9 mouse cellular contexts compared by ENCODE assay signal in the genomic region with DNA sequence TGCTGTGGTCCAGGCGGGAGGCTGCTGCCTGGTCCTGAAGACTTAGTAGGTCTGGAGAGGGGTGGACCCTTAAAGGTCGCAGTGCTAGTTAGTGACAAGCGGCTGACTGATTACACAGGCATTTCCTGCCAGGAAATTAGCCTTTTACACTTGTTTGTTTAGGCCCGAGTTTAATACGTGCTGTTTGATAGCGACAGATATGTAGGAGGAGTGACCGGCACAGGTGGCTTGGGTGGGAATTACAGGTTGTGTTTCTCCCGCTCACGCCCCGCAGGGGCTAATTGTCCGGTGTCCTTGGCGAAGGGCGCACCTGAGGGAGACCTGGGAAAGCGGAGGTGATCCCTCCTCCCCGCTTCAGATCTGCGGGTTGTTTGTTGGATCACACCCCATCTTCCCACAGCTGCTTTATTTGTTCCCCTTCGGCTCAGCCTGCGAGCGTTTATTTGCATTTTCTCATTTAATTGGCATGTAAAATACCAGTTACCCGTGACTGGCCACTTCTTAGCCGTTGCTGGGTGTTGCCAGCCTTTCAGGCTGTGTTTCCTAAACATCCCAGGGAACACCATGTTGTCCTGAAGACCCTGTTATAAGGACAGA. TPM values are rescaled to one million over a fixed set of nuclear protein-coding genes. Genes with fewer than 3 reads are reported as not detected.
DNase-seq lines count a peak whose midpoint lies in the region; ATAC-seq lines count a peak whose summit lies in the region.
"Had no signal": no experiment of that assay in that cellular context is flagged by ENCODE, and none has a peak within 500 bp of the region (broad histone marks: within the 10 kb centered on the region; RNA-seq: fewer than 3 reads in every experiment).

No protein-coding gene starts in this region.

- H3K27me3 ChIP-seq in lung, embryonic 15.5 days = peaks cover 14% of the 10 kb centered on the region
- no peaks in the 10 kb centered on the region for H3K27me3 ChIP-seq in forebrain, embryonic 16.5 days (replicated peaks; ENCODE audit: control insufficient read depth, insufficient read depth, low read length)
- no peaks in the 10 kb centered on the region for H3K27me3 ChIP-seq in stomach, embryonic 14.5 days (ENCODE audit: control insufficient read depth, insufficient read depth, low read length)

- peaks cover 9% of the 10 kb centered on the region for H3K4me1 ChIP-seq in lung, embryonic 15.5 days
- peaks cover 7% of the 10 kb centered on the region for H3K4me1 ChIP-seq in forebrain, embryonic 16.5 days (replicated peaks; ENCODE audit: control insufficient read depth, insufficient read depth, low read length)
- H3K4me1 ChIP-seq in stomach, embryonic 14.5 days (ENCODE audit: control insufficient read depth, insufficient read depth, low read length) = no peaks in the 10 kb centered on the region

- H3K36me3 ChIP-seq in lung, embryonic 15.5 days = no peaks in the 10 kb centered on the region
- H3K36me3 ChIP-seq in forebrain, embryonic 16.5 days (ENCODE audit: control insufficient read depth, insufficient read depth) = no peaks in the 10 kb centered on the region
- no peaks in the 10 kb centered on the region for H3K36me3 ChIP-seq in stomach, embryonic 14.5 days (ENCODE audit: control insufficient read depth, insufficient read depth, low read length)

- H3K9ac ChIP-seq in lung, embryonic 15.5 days = no peak overlapping the region
- peak overlapping the region; percentile 31; the same call in 1 of the 2 replicates for H3K9ac ChIP-seq in forebrain, embryonic 16.5 days (replicated peaks; ENCODE audit: low read depth, low read length)
- H3K9ac ChIP-seq in stomach, embryonic 14.5 days (replicated peaks; ENCODE audit: low read depth, low read length) = no peak overlapping the region
- H3K9ac ChIP-seq: liver, embryonic 14.5 days had no signal

- no peak for DNase-seq in lung, postnatal 4 days
- DNase-seq in kidney, postnatal 25 days = peak; percentile 6 to 50
- no peak for DNase-seq in thymus, postnatal 10 days (ENCODE audit: low spot score in 2 of 2)
- no peak for DNase-seq in left cerebral cortex, postnatal 10 days (ENCODE audit: extremely low spot score in 1 of 2, low spot score in 2 of 2)
- DNase-seq in spleen, postnatal 36 days (ENCODE audit: low spot score in 2 of 2) = no peak

- H3K9me3 ChIP-seq in lung, embryonic 15.5 days = no peaks in the 10 kb centered on the region
- 0 out of 2 replicates have a peak, but pooled peaks cover 2% of the 10 kb centered on the region for H3K9me3 ChIP-seq in forebrain, embryonic 16.5 days (ENCODE audit: control insufficient read depth, low read length)
- no peaks in the 10 kb centered on the region; the same call in 1 of the 2 replicates for H3K9me3 ChIP-seq in stomach, embryonic 14.5 days (ENCODE audit: control insufficient read depth, low read depth, low read length)

- intact Hi-C loops in left cerebral cortex, postnatal 10 days (cut with DNase I) = no loop called here

- WGBS in lung, embryonic 15.5 days = 5% methylated on average over 21 of the region's 21 CpGs
- WGBS in forebrain, embryonic 16.5 days = 7% methylated on average over 21 of the region's 21 CpGs
- 1% methylated on average over 21 of the region's 21 CpGs for WGBS in stomach, embryonic 14.5 days

- peak overlapping the region; percentile 51 for H3K4me2 ChIP-seq in lung, embryonic 15.5 days
- H3K4me2 ChIP-seq in forebrain, embryonic 16.5 days (ENCODE audit: low read length) = peak overlapping the region; percentile 56
- peak overlapping the region; percentile 24; the same call in 1 of the 2 replicates for H3K4me2 ChIP-seq in stomach, embryonic 14.5 days (replicated peaks; ENCODE audit: low read depth, low read length)

- peak overlapping the region; percentile 15 for H3K4me3 ChIP-seq in lung, embryonic 15.5 days
- peak overlapping the region; percentile 26 for H3K4me3 ChIP-seq in forebrain, embryonic 16.5 days (replicated peaks; ENCODE audit: low read length)
- H3K4me3 ChIP-seq in stomach, embryonic 14.5 days (ENCODE audit: low read depth, low read length) = 0 out of 2 replicates have a peak overlapping the region, but pooled peaks have one; percentile 7

- ATAC-seq in lung, embryonic 15.5 days (ENCODE audit: borderline replicate concordance, extremely low read depth, low FRiP score, low TSS enrichment) = no peak
- peak; percentile 36; the same call in 1 of the 2 replicates for ATAC-seq in forebrain, embryonic 16.5 days
- ATAC-seq in stomach, embryonic 14.5 days (ENCODE audit: insufficient number of reproducible peaks, insufficient read depth, low FRiP score, low read depth) = peak; percentile 79

- no peak overlapping the region for H3K27ac ChIP-seq in lung, embryonic 15.5 days
- no peak overlapping the region for H3K27ac ChIP-seq in forebrain, embryonic 16.5 days (ENCODE audit: low read length)
- H3K27ac ChIP-seq in stomach, embryonic 14.5 days (ENCODE audit: low read length) = peak overlapping the region; percentile 44; the same call in 1 of the 2 replicates
- H3K27ac ChIP-seq: liver, embryonic 14.5 days had no signal

RNA-seq across cellular contexts. Expression of a gene that starts 25.1 kb away (rescaled TPM):
- polyA plus RNA-seq in lung, embryonic 15.5 days (2015; fragmentation: Nextera tagmentation; extraction: Ambion mirVana) = 72.4 and 85.7 TPM in 2 replicates
- 0.37 and 0.81 TPM in 2 replicates for polyA plus RNA-seq in forebrain, embryonic 16.5 days (2015; fragmentation: Nextera tagmentation; extraction: Ambion mirVana)
- 15.2 and 17.0 TPM in 2 replicates for polyA plus RNA-seq in stomach, embryonic 14.5 days (2014; fragmentation: Nextera tagmentation; extraction: Ambion mirVana)
- under 1 TPM; 0.21 to 0.26 TPM for total RNA-seq in left cerebral cortex, postnatal 10 days (2021)

RNA-seq across cellular contexts. Expression of a gene that starts 29.0 kb away (rescaled TPM):
- 123 and 125 TPM in 2 replicates for polyA plus RNA-seq in lung, embryonic 15.5 days (2015; fragmentation: Nextera tagmentation; extraction: Ambion mirVana)
- polyA plus RNA-seq in forebrain, embryonic 16.5 days (2015; fragmentation: Nextera tagmentation; extraction: Ambion mirVana) = 90.4 and 96.9 TPM in 2 replicates
- 107 and 111 TPM in 2 replicates for polyA plus RNA-seq in stomach, embryonic 14.5 days (2014; fragmentation: Nextera tagmentation; extraction: Ambion mirVana)
- 10 to 100 TPM; 51.6 to 53.7 TPM for total RNA-seq in left cerebral cortex, postnatal 10 days (2021)

RNA-seq across cellular contexts. Expression of a gene that starts 58.9 kb away (rescaled TPM):
- 1.5 and 1.7 TPM in 2 replicates for polyA plus RNA-seq in lung, embryonic 15.5 days (2015; fragmentation: Nextera tagmentation; extraction: Ambion mirVana)
- 4.2 and 4.8 TPM in 2 replicates for polyA plus RNA-seq in forebrain, embryonic 16.5 days (2015; fragmentation: Nextera tagmentation; extraction: Ambion mirVana)
- polyA plus RNA-seq in stomach, embryonic 14.5 days (2014; fragmentation: Nextera tagmentation; extraction: Ambion mirVana) = 3.5 and 4.0 TPM in 2 replicates
- 1 to 10 TPM; 5.4 to 5.7 TPM for total RNA-seq in left cerebral cortex, postnatal 10 days (2021)

Comparison
In these comparisons a context has a peak if more than half of its experiments do, and no peak if none do; other contexts are left out.
1. DNase-seq: peak in kidney, postnatal 25 days (2 of 2); none in lung, postnatal 4 days (0 of 2), thymus, postnatal 10 days (0 of 2), left cerebral cortex, postnatal 10 days (0 of 2) and spleen, postnatal 36 days (0 of 2).
2. Peak in every context shown above with its lines, with median percentiles within 50 percentile points of each other: H3K4me2 ChIP-seq and H3K4me3 ChIP-seq.